Mouse (Mus musculus): ENCODE measurements at regions not wholly inside any gene's neighbourhood (a gene's known extent, or its start where the extent isn't known, plus 50 kb on each side); places are given as distances from the start of the nearest gene placed in this dataset.
"Not testable (repeated sequence)": the region's sequence is repeated elsewhere in the genome, so short reads cannot be mapped to it uniquely, and the experiment has no call there.

DNA sequence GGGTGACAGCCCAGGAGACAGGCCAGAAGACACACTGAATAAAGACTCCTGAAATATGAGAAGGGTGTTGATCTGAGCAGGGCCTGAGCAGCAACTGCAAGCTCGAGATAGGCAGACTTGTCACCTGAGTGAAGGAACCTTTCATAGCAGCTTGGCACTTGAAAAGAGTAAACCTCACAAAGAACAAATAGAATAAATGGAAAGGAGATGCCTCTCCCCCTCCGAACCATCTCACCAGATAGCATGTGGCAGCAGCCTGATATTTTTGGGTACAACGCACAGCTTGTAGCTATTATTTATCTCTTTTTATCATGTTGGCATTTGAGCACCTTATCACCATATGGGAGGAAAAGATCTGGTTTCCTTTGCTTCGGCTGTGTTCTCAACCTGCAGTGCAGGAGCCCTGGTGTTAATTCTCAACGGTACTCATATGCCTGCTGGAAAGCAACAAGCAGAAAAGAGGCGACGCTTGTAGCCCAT, 88.0 kb upstream of the Nabp1 start:
- peak overlapping the region; percentile 4; the same call in 1 of the 2 replicates for H3K4me2 ChIP-seq (ENCODE audit: low read depth, low read length)
- DNase-seq: no peak

DNA sequence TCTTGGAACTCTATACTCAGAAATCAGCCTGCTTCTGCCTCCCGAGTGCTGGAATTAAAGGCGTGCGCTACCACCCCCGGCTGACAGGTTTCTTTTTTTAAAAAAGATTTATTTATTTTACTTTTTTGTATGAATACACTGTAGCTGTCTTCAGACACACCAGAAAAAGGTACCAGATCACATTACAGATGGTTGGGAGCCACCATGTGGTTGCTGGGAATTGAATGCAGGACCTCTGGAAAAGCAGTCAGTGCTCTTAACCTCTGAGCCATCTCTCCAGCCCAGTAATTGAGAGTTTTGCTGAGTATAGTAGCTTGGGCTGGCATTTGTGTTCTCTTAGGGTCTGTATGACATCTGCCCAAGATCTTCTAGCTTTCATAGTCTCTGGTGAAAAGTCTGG, 78.4 kb upstream of the Nabp1 start:
- H3K36me3 ChIP-seq (replicated peaks; ENCODE audit: insufficient read depth, low read length); DNase-seq; H3K9me3 ChIP-seq (ENCODE audit: low read length); H3K4me3 ChIP-seq (ENCODE audit: low read depth, low read length); H3K4me1 ChIP-seq (ENCODE audit: insufficient read depth); H3K4me2 ChIP-seq (ENCODE audit: low read depth, low read length); ATAC-seq; H3K9ac ChIP-seq (replicated peaks); H3K27ac ChIP-seq (ENCODE audit: low read depth); H3K27me3 ChIP-seq (ENCODE audit: insufficient read depth, low read length): not testable (repeated sequence)
- WGBS (ENCODE audit: insufficient replicate concordance): 91% methylated on average over 4 of the region's 4 CpGs

More for the DNA sequence above, 88.0 kb upstream of the Nabp1 start:
- peak; percentile 95 for TF ChIP-seq EP300 (IDR thresholded peaks at IDR 0.05; ENCODE audit: low read depth)
- TF ChIP-seq CTCF (IDR thresholded peaks at IDR 0.05; ENCODE audit: low read depth): no peak
- Histone ChIP-seq H3K4me1 (ENCODE audit: insufficient read depth) (0 out of 2 replicates have a peak, but pooled peaks cover 6% of the 10 kb centered on the region), H3K9me3 (ENCODE audit: low read length) (no peaks in the 10 kb centered on the region), H3K9ac (replicated peaks) (no peak overlapping the region), H3K27me3 (ENCODE audit: insufficient read depth, low read length) (no peaks in the 10 kb centered on the region), H3K4me3 (ENCODE audit: low read depth, low read length) (no peak overlapping the region), H3K36me3 (replicated peaks; ENCODE audit: insufficient read depth, low read length) (no peaks in the 10 kb centered on the region), H3K27ac (ENCODE audit: low read depth) (0 out of 2 replicates have a peak overlapping the region, but pooled peaks have one; percentile 40)
- peak; percentile 83 for ATAC-seq
- WGBS (ENCODE audit: insufficient replicate concordance): 32% methylated on average over 7 of the region's 7 CpGs

DNA sequence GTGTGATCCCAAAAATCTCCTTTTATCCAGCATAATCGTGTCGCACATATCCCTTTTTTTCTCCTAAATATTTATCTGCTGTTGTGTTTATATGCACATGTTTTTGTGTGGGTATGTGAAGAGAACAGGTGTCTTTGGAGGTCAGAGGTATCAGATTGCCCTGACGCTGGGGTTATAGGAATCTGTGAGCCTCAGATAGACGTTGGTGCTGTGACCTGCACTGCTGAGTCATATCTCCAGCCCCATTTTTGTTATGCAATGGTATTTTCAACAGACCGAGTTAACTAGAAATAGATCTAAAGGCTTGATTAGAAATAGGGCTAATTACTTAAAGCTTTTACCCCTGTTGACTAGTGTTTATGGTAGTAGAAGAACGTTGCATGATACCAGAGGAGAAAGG, 75.5 kb upstream of the Nabp1 start:
- Histone ChIP-seq H3K27ac (ENCODE audit: low read depth) (no peak overlapping the region), H3K4me3 (ENCODE audit: low read depth, low read length) (no peak overlapping the region), H3K9ac (replicated peaks) (no peak overlapping the region), H3K36me3 (replicated peaks; ENCODE audit: insufficient read depth, low read length) (no peaks in the 10 kb centered on the region), H3K27me3 (ENCODE audit: insufficient read depth, low read length) (no peaks in the 10 kb centered on the region), H3K4me2 (ENCODE audit: low read depth, low read length) (no peak overlapping the region), H3K9me3 (ENCODE audit: low read length) (no peaks in the 10 kb centered on the region), H3K4me1 (ENCODE audit: insufficient read depth) (no peaks in the 10 kb centered on the region)
- 44% methylated on average over 6 of the region's 6 CpGs for whole genome bisulfite sequencing (ENCODE audit: insufficient replicate concordance)
- ATAC-seq (peak; percentile 48; the same call in 1 of the 2 replicates), DNase-seq (no peak)
- TF ChIP-seq EP300 (IDR thresholded peaks at IDR 0.05; ENCODE audit: low read depth) (no peak), CTCF (IDR thresholded peaks at IDR 0.05; ENCODE audit: low read depth) (no peak)

DNA sequence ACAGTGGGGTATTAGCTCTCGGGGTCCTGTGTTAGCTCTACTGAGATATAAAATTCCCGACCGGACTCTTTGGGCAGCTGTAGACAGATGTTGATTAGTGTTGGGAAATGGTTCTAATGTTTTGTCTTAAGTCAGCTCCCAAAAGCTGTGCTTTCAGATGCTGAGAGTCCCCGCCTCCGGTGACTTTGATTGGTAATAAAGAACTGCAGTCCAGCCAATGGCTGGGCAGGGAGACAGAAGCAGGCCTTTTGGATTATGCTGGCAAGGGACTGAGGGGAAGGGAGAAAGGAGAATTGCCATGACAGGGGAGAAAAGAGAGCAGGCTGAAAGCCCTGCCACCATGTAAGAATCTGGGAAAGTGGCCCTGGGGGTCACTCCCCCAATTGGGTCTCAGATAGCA, 73.4 kb upstream of the Nabp1 start:
- ATAC-seq (no peak), DNase-seq (no peak)
- Histone ChIP-seq H3K4me1 (ENCODE audit: insufficient read depth) (no peaks in the 10 kb centered on the region), H3K9me3 (ENCODE audit: low read length) (no peaks in the 10 kb centered on the region), H3K27ac (ENCODE audit: low read depth) (no peak overlapping the region), H3K36me3 (replicated peaks; ENCODE audit: insufficient read depth, low read length) (no peaks in the 10 kb centered on the region), H3K27me3 (ENCODE audit: insufficient read depth, low read length) (no peaks in the 10 kb centered on the region), H3K9ac (replicated peaks) (no peak overlapping the region), H3K4me3 (ENCODE audit: low read depth, low read length) (no peak overlapping the region), H3K4me2 (ENCODE audit: low read depth, low read length) (no peak overlapping the region)
- WGBS (ENCODE audit: insufficient replicate concordance): 84% methylated on average over 5 of the region's 5 CpGs
- no peak for TF ChIP-seq CTCF (IDR thresholded peaks at IDR 0.05; ENCODE audit: low read depth)
- no peak for TF ChIP-seq EP300 (IDR thresholded peaks at IDR 0.05; ENCODE audit: low read depth)

DNA sequence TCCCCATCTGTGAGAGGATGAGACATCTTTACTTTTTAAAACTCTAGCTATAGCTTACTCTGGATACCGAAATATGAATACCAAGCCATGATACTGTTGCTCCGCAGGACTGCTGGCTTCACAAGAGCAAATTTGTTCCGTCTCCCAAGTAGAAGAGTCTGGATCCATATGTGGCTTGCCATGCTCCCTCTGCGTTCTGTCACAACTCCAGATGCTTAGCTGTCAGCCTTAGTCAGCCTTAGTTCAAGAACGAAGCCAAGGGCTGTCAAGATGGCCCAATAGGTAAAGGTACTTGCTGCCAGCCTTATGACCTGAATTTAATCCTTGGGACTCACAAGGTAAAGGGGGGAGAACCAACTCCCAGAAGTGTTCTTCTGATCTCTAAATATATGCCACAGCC, 64.6 kb upstream of the Nabp1 start:
- Histone ChIP-seq H3K9me3 (ENCODE audit: low read length) (no peaks in the 10 kb centered on the region), H3K27ac (ENCODE audit: low read depth) (no peak overlapping the region), H3K4me1 (ENCODE audit: insufficient read depth) (no peaks in the 10 kb centered on the region), H3K4me3 (ENCODE audit: low read depth, low read length) (no peak overlapping the region), H3K9ac (replicated peaks) (no peak overlapping the region), H3K4me2 (ENCODE audit: low read depth, low read length) (no peak overlapping the region), H3K36me3 (replicated peaks; ENCODE audit: insufficient read depth, low read length) (no peaks in the 10 kb centered on the region), H3K27me3 (ENCODE audit: insufficient read depth, low read length) (no peaks in the 10 kb centered on the region)
- WGBS (ENCODE audit: insufficient replicate concordance): 77% methylated on average over 5 of the region's 5 CpGs
- ATAC-seq (no peak), DNase-seq (no peak)
- TF ChIP-seq EP300 (IDR thresholded peaks at IDR 0.05; ENCODE audit: low read depth) (no peak), CTCF (IDR thresholded peaks at IDR 0.05; ENCODE audit: low read depth) (no peak)

DNA sequence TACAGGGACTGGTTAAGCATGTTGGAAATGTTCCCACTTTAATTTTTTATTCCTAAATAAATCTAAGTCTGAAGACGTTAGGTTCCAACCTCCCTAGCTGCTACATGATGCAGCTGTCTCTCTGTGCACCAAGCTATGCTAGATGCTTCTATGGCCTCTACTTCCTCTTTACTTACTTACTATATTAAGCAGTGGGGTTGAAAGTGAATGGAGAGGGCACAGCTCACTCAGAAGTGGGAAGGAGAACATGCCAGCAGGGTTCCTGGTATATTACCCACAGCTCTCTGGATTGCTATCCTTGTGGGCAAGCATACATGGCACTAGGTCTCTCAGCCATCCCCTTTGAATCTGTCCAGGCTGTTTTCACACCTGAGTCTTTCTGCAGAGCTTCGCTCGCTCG, 61.4 kb upstream of the Nabp1 start:
- no peak overlapping the region for H3K9ac ChIP-seq (replicated peaks)
- no peaks in the 10 kb centered on the region for H3K36me3 ChIP-seq (replicated peaks; ENCODE audit: insufficient read depth, low read length)
- DNase-seq: no peak
- 67% methylated on average over 4 of the region's 4 CpGs for WGBS (ENCODE audit: insufficient replicate concordance)
- H3K27me3 ChIP-seq (ENCODE audit: insufficient read depth, low read length): no peaks in the 10 kb centered on the region
- no peak overlapping the region for H3K4me2 ChIP-seq (ENCODE audit: low read depth, low read length)
- no peak overlapping the region for H3K4me3 ChIP-seq (ENCODE audit: low read depth, low read length)
- no peak overlapping the region for H3K27ac ChIP-seq (ENCODE audit: low read depth)
- H3K4me1 ChIP-seq (ENCODE audit: insufficient read depth): 0 out of 2 replicates have a peak, but pooled peaks cover 3% of the 10 kb centered on the region
- TF ChIP-seq EP300 (IDR thresholded peaks at IDR 0.05; ENCODE audit: low read depth): no peak
- TF ChIP-seq CTCF (IDR thresholded peaks at IDR 0.05; ENCODE audit: low read depth): no peak
- no peaks in the 10 kb centered on the region for H3K9me3 ChIP-seq (ENCODE audit: low read length)
- no peak for ATAC-seq

DNA sequence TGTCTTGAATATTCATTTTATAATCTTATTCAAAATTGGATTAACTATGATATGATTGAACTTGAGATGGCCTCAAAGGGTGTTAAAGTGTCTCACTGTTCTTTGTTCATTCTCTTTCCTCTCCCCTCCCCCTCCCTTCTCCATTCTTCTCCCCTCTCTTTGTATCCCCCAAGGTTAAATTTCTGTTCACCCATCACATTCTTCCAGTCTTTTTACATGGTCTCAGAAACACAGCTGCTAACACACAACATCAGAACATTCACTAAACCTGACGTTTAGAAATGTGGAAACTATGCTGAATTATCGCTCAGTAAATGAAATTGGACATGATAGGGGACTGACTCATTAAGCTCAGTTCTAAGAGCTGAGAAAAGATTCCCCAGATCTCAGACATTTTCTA, 60.6 kb upstream of the Nabp1 start:
- H3K27ac ChIP-seq (ENCODE audit: low read depth): no peak overlapping the region
- ATAC-seq: no peak
- WGBS (ENCODE audit: insufficient replicate concordance): 71% methylated on average over 2 of the region's 2 CpGs

More for the DNA sequence above, 60.6 kb upstream of the Nabp1 start:
- no peaks in the 10 kb centered on the region for H3K9me3 ChIP-seq (ENCODE audit: low read length)
- TF ChIP-seq EP300 (IDR thresholded peaks at IDR 0.05; ENCODE audit: low read depth): no peak
- TF ChIP-seq CTCF (IDR thresholded peaks at IDR 0.05; ENCODE audit: low read depth): no peak
- H3K27me3 ChIP-seq (ENCODE audit: insufficient read depth, low read length): no peaks in the 10 kb centered on the region
- no peak for DNase-seq
- H3K4me2 ChIP-seq (ENCODE audit: low read depth, low read length): no peak overlapping the region
- H3K9ac ChIP-seq (replicated peaks): no peak overlapping the region
- no peaks in the 10 kb centered on the region for H3K36me3 ChIP-seq (replicated peaks; ENCODE audit: insufficient read depth, low read length)
- H3K4me1 ChIP-seq (ENCODE audit: insufficient read depth): 0 out of 2 replicates have a peak, but pooled peaks cover 3% of the 10 kb centered on the region
- no peak overlapping the region for H3K4me3 ChIP-seq (ENCODE audit: low read depth, low read length)
